Mouse (Mus musculus): ENCODE data around the gene Pfkfb4. TPM values are rescaled to one million over a fixed set of nuclear protein-coding genes. Genes with fewer than 3 reads are reported as not detected.

Pfkfb4 gene
- total RNA-seq, 1 experiment from 2014 or later, result 70.1 TPM

Other genes starting within 250 kb of the Pfkfb4 start
- 34.7 to 78.2 TPM (median 74.6 TPM) in 3 replicates for gene Ip6k2, start 208.0 kb upstream of the Pfkfb4 start, total RNA-seq (2017)
- 1.8 to 7.4 TPM (median 4.9 TPM) in 3 replicates for gene Nckipsd, start 183.4 kb upstream of the Pfkfb4 start, total RNA-seq (2017)
- 0.48 to 2.7 TPM (median 0.68 TPM) in 3 replicates for gene Celsr3, start 165.5 kb upstream of the Pfkfb4 start, total RNA-seq (2017)
- gene Slc26a6, start 138.5 kb upstream of the Pfkfb4 start, total RNA-seq (2017), result 6.2 to 10.0 TPM (median 8.4 TPM) in 3 replicates
- gene Tmem89, start 77.2 kb upstream of the Pfkfb4 start, total RNA-seq (2017), result not detected in 3 replicates
- 130 to 173 TPM (median 135 TPM) in 3 replicates for gene Uqcrc1, start 55.1 kb upstream of the Pfkfb4 start, total RNA-seq (2017)
- gene Col7a1, start 38.2 kb upstream of the Pfkfb4 start, total RNA-seq (2017), result 0.19 to 1.2 TPM (median 0.43 TPM) in 3 replicates
- gene Ucn2, start 5.8 kb upstream of the Pfkfb4 start, total RNA-seq (2017), result not detected in 3 replicates
- 523 to 1,277 TPM (median 526 TPM) in 3 replicates for gene Shisa5, start 46.8 kb downstream of the Pfkfb4 start, total RNA-seq (2017)
- gene Trex1, start 68.0 kb downstream of the Pfkfb4 start, total RNA-seq (2017), result 47.4 to 94.7 TPM (median 64.7 TPM) in 3 replicates
- 11.1 to 17.6 TPM (median 15.7 TPM) in 3 replicates for gene Atrip, start 82.3 kb downstream of the Pfkfb4 start, total RNA-seq (2017)
- 3.6 to 10.0 TPM (median 9.5 TPM) in 3 replicates for gene Ccdc51, start 90.7 kb downstream of the Pfkfb4 start, total RNA-seq (2017)
- 155 to 237 TPM (median 205 TPM) in 3 replicates for gene Tma7, start 90.8 kb downstream of the Pfkfb4 start, total RNA-seq (2017)
- 0.32 to 5.5 TPM (median 0.78 TPM) in 3 replicates for gene Plxnb1, start 103.6 kb downstream of the Pfkfb4 start, total RNA-seq (2017)
- not detected in 3 replicates for gene Fbxw21, start 170.3 kb downstream of the Pfkfb4 start, total RNA-seq (2017)
- 0.39 to 1.5 TPM (median 0.57 TPM) in 3 replicates for gene Fbxw13, start 204.2 kb downstream of the Pfkfb4 start, total RNA-seq (2017)
- gene Fbxw20, start 243.0 kb downstream of the Pfkfb4 start, total RNA-seq (2017), result not detected in 3 replicates

Measured in monocyte, adult 5-6 weeks (primary cell).